Mouse (Mus musculus): ENCODE results near the gene Gm14085.
A peak's percentile ranks its signal among the peaks of the same experiment; 100 is the strongest.

Gene Gm14085

DNA sequence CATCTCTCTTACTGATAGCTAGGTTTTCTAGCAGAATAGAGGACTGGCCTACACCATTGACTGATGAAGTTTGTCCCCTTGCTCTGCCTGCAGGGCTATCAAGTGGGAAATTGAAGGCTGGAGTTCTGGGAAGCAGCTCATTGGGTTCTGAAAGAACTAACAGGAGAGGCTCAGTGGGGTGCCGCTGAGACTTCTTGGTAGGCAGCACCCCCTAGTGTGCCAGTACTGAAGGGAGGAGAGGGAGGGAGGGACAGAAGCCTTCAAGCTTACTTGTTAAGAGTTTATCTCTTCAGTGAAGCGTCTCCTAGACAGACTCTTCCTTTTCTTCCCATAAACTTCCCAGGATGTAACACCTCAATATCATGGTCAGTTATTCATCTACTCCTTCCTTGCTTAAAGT, 73.6 kb downstream of the Gm14085 start:
- DNase-seq (ENCODE audit: low read depth, low spot score): no peak

DNA sequence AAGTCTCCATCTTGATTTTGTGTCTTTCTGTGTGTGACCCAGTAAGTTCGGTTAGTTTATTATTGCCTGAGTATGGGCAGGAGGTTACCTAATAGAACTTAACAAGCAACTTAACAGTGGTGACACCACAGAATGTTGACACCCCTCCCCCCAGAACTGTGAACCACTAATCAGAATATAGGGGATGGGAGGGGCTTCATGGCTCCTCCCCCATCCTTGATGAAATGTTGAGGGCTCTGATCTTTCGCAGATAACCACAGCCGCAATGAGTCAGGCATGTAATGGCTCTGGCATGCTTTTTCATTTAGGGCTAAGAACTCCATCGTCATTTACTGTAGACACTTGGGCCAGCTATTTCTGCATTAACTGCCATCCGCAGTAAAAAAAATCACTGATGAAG, 76.5 kb downstream of the Gm14085 start:
- DNase-seq (ENCODE audit: low read depth, low spot score): no peak

DNA sequence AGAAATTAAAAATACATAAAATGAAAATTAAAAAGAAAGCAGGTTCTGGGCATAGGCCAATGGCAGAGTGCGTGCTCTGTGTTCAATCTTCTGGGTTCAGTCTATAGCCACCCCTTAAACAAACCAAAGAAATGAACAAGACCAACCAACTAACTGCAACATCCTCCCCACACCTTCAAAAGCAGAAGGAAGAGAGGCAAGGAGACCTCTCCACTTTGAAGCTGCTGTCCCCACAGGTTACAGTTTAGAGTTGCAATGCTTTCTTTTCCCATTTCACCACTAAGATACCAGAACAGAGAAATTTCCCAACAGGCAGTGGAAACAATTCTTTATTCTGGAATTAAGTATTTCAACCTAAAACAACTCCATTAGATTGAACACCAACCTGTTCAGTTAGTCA, 77.5 kb downstream of the Gm14085 start:
- DNase-seq (ENCODE audit: low read depth, low spot score): no peak

DNA sequence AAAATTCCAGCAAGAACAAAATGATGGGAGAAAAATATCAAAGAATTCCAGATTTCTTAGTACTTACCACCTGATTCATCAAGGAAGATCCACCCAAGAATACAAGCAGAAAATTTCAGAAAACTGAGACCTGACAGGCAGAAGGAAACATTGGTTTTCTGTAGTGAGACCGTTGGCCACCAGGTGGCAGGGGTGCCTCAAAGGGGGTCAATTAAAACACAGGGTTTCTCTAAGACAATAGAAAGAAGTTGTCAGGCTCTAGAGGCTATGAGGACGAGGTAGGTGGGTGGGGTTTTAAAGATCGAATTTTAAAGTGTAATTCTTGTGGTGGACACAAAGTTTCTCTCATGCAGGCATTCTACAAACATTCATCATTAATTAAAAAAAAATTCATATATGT, 84.7 kb downstream of the Gm14085 start:
- peak; percentile 39 for DNase-seq (ENCODE audit: low read depth, low spot score)

DNA sequence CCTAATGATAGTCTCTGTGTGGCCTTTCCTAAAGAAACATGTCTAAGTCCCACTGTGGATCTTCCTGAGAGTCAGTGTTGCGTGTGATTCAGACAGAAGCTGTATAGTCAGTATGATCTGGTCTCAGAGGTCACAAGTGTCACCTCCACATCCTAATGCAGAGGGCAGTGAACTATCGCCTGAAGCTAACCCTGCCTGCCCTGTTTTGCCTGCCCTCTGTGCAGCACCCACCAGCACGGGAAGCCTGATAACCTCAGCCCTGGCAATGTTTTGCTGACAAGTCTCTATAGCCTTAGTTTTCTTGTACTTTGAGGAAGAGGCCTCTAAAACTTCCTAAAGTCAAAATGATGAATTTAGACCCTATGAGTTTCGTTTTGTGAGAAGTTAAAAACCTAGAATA, 85.7 kb downstream of the Gm14085 start:
- no peak for DNase-seq (ENCODE audit: low read depth, low spot score)

DNA sequence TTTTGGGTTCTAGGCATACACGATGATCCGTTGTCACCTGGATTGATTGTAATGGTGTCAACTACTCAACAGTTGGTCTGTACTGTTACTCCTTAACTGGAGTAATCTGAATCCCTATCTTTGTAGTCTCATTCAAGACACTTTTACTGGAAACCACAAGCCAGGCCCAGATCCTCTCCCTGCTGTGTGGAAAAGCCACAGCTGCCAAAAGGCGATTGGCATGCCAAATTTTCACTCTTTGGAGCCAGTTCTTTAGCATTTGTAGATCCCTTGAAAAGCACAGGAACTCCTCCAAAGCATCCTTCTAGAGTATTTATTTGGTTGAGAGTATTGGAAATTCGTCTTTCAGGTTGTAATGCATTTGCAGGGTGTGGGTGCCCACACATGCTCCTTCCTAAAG, 86.6 kb downstream of the Gm14085 start:
- DNase-seq (ENCODE audit: low read depth, low spot score): no peak

DNA sequence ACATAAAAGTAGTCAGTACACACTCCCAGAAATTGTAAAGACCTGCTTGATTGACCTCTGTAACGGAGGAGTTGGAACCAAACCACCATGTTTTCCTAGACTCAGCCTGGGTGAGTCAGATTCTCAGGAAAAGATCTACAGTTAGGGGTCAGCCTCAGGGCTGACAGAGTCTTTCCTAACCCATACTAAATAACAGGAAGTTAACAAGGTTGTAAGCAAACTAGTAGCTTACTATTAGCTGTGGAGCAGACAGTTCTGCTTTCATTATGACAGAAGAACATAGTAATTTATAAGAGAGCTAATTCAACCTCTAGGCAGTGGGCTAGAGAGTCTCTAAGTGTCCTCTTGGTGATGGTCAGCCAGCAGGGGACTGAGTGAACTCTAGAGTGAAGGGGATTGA, 87.7 kb downstream of the Gm14085 start:
- DNase-seq (ENCODE audit: low read depth, low spot score): no peak

DNA sequence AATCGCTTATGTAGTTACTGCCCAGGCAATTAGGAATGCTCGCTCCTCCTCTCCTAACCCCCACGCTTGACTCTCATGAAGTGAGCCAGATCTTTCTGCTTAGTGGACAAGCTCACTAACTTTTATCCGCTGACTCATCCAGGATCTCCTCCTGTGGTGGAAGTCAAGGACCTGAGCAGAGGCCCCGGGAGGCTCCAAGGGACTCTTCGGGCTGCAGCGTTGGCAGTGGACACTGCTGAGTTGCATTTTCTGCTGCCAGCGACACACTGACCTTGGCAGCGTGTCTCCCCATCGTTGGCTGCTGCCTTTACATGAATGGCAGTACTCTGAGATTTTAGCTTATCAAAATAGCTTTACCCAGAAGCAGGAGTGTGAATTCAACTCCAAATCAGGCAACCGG, 90.7 kb downstream of the Gm14085 start:
- no peak for DNase-seq (ENCODE audit: low read depth, low spot score)

DNA sequence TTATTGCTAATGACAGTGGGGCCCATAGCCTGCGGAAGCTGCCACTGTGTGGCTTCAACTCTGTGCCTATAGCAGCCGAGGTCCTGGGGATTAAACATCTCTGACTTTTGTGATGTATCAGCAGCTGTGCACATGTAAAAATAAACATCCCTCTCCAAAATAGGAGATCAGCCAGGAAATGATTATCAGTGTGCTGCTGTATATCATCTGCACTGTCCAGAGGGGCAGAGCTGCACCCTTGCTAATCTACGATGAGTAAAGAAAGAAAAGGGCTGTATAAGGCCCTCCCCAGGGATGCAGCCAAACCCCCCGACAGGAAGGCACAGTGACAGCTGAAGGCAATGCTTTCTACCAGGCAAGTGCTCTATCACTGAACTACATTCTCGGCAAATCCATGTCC, 91.6 kb downstream of the Gm14085 start:
- DNase-seq (ENCODE audit: low read depth, low spot score): no peak

DNA sequence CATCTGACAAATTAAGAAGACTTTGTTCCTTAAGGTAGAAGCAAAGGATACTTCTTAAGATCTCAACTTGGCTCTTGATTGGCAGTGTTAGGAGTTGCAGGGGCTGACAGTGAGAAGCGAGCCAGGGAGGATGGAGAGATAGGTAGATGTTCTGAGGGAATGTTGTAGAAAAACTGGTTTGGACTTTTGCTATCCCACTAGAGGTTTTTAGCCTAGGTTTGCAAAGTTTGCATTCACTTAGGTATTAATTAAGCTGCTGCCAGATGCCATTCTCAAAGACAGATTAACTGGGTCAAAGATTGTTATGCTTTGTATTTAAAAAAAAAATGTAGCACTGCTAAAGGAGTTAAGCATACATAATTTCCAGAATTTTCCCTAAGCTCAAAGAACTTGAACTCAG, 92.6 kb downstream of the Gm14085 start:
- no peak for DNase-seq (ENCODE audit: low read depth, low spot score)
